Mouse (Mus musculus) myocyte (in vitro differentiated cells): ENCODE measurements around the gene Gas2l3. TPM values are rescaled to one million over a fixed set of nuclear protein-coding genes. Genes with fewer than 3 reads are reported as not detected.

Experiments
- H3K27me3 ChIP-seq: one replicate; pipeline ENCODE4 v1.6.1; 2011; ENCODE audit not compliant: control insufficient read depth, insufficient read depth, insufficient read length
- H3K36me3 ChIP-seq: one replicate; pipeline ENCODE4 v1.6.1; 2011; ENCODE audit not compliant: control insufficient read depth, insufficient read depth
- H3K4me2 ChIP-seq: one replicate; pipeline ENCODE4 v1.6.1; 2011; ENCODE audit warnings: low read depth, control low read depth
- H3K4me3 ChIP-seq: one replicate; pipeline ENCODE4 v1.5.1; 2011; ENCODE audit warnings: mild to moderate bottlenecking, control low read depth, moderate library complexity
- H3K79me2 ChIP-seq: one replicate; pipeline ENCODE4 v1.6.1; 2011; ENCODE audit not compliant: control insufficient read depth, insufficient read depth
- H3ac ChIP-seq: one replicate; pipeline ENCODE4 v1.6.1; 2011; ENCODE audit not compliant: control insufficient read depth, insufficient read length
- CEBPB ChIP-seq: IDR thresholded peaks from 2 replicates; pipeline ENCODE4 v1.6.1; 2011; ENCODE audit warnings: mild to moderate bottlenecking, moderate library complexity; ENCODE audit not compliant: poor library complexity, insufficient read depth, severe bottlenecking
- E2F4 ChIP-seq: IDR thresholded peaks from one replicate; pipeline ENCODE4 v1.6.1; 2011; ENCODE audit warnings: mild to moderate bottlenecking, control low read depth, moderate library complexity; ENCODE audit not compliant: insufficient read depth
- MAX ChIP-seq: IDR thresholded peaks from one replicate; pipeline ENCODE4 v1.6.1; 2011; ENCODE audit warnings: low read depth, mild to moderate bottlenecking, control low read depth
- MYOD1 ChIP-seq, 3 experiments: IDR thresholded peaks; one replicate each; pipeline ENCODE4 v1.6.1; 2011; ENCODE audit warnings: control low read depth in 2 of 3, low read depth in 2 of 3, mild to moderate bottlenecking in 2 of 3, moderate library complexity in 1 of 3; ENCODE audit not compliant: insufficient read length in 2 of 3, control insufficient read depth in 1 of 3
- MYOG ChIP-seq, 3 experiments: IDR thresholded peaks; one replicate each; pipeline ENCODE4 v1.6.1; 2011; ENCODE audit warnings: control low read depth in 2 of 3, low read depth in 2 of 3, mild to moderate bottlenecking in 2 of 3; ENCODE audit not compliant: insufficient read length in 2 of 3, control insufficient read depth in 1 of 3, insufficient read depth in 1 of 3
- POLR2A ChIP-seq: IDR thresholded peaks from one replicate; pipeline ENCODE4 v1.6.1; 2011; ENCODE audit warnings: low read depth, mild to moderate bottlenecking, control low read depth, moderate library complexity; ENCODE audit not compliant: insufficient read length
- POLR2AphosphoS2 ChIP-seq: IDR thresholded peaks from one replicate; pipeline ENCODE4 v1.6.1; 2011; ENCODE audit warnings: low read depth, control low read depth; ENCODE audit not compliant: insufficient read length
- REST ChIP-seq: IDR thresholded peaks from one replicate; pipeline ENCODE4 v1.6.1; 2011; ENCODE audit warnings: mild to moderate bottlenecking, control low read depth, moderate library complexity; ENCODE audit not compliant: insufficient read depth, insufficient read length
- SRF ChIP-seq: IDR thresholded peaks from one replicate; pipeline ENCODE4 v1.6.1; 2011; ENCODE audit warnings: low read depth; ENCODE audit not compliant: control insufficient read depth, insufficient read length
- TCF12 ChIP-seq: IDR thresholded peaks from one replicate; pipeline ENCODE4 v1.6.1; 2011; ENCODE audit warnings: mild to moderate bottlenecking, control low read depth; ENCODE audit not compliant: poor library complexity, insufficient read depth, severe bottlenecking
- TCF3 ChIP-seq: IDR thresholded peaks from one replicate; pipeline ENCODE4 v1.6.1; 2011; ENCODE audit warnings: low read depth, control low read depth; ENCODE audit not compliant: insufficient read length
- USF1 ChIP-seq: IDR thresholded peaks from one replicate; pipeline ENCODE4 v1.6.1; 2011; ENCODE audit warnings: low read depth, mild to moderate bottlenecking, control low read depth, moderate library complexity
- polyA plus RNA-seq: library from polyadenylated mRNA; unstranded; fragments of >200 nt; fragmentation: generic; extraction: Trizol; gene quantifications from one replicate; pipeline ENCODE4 v1.2.1, GENCODE M21; 2012; ENCODE audit warnings: missing spikeins

Gene Gas2l3
- 2.6 TPM for polyA plus RNA-seq

DNA sequence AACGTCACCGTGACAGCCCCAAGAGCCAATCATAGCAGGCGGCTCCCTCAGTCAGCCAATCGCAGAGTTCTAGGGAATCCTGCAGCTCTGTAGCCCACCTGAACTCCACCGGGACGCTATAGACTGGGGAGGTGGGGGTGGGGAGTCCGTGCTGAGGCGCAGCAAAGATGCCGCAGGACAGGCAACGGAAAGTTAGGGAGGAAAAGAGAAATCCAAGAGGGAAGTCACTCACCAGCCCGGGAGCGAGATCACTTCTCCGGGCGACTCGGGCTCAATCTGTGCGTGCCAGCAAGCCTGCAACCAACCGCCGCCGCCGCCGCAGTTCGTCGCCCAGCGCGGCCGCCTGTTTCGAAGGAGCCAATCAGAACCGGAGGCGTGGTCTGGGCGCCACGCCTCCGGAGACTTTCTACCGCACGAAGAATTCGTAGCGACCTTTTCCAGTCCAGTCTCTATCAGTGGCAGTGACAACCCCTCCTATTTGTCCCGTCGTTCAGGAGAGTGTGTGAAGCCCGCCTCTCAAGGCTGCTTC, at the start of gene Gas2l3:
Gas2l3 (minus strand) TSS at position 345 of the 529 bp plus-strand sequence.
- no peaks in the 10 kb centered on the region for H3K36me3 ChIP-seq

DNA sequence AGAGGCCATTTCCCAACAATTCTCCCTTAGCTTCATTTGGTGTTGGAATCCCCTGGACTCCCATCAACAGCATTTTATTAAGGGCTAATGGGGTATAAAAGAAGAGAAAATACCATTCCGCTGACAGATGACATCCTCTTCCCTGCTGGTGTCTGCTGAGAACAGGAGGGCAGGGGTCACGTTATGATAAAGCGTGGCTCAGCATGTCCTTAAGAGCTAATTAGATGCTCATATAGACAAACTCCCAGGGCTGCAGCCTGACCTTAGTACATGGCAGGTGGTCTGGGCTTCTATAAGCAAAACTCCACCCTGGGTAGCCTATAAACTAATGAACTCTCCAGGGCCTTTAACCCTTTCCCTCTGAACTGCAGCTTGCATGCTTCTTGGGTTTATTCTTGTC, 47.6 kb upstream of the Gas2l3 start:
- no peaks in the 10 kb centered on the region for H3K79me2 ChIP-seq
- no peak overlapping the region for H3K4me3 ChIP-seq
- H3K27me3 ChIP-seq, result no peaks in the 10 kb centered on the region
- H3K36me3 ChIP-seq, result no peaks in the 10 kb centered on the region
- no peak overlapping the region for H3K4me2 ChIP-seq
- TF ChIP-seq CEBPB (no peak), USF1 (no peak), POLR2AphosphoS2 (no peak), MYOG (IDR thresholded peaks at IDR 0.05; ENCODE audit: control insufficient read depth in 1 of 3, insufficient read depth in 1 of 3, insufficient read length in 2 of 3, low read depth in 2 of 3) (no peak), TCF12 (no peak), MYOD1 (IDR thresholded peaks at IDR 0.05; ENCODE audit: control insufficient read depth in 1 of 3, insufficient read length in 2 of 3, low read depth in 2 of 3) (no peak), REST (no peak), MAX (no peak), E2F4 (no peak), TCF3 (no peak), SRF (no peak), POLR2A (no peak)
- no peak overlapping the region for H3ac ChIP-seq

More for the DNA sequence above, at the start of gene Gas2l3:
- peak; percentile 45 for TF ChIP-seq POLR2AphosphoS2
- TF ChIP-seq REST, result no peak
- TF ChIP-seq POLR2A, result peak; percentile 52
- TF ChIP-seq E2F4, result peak; percentile 38
- peak within 1 kb of the TSS; percentile 82 for H3K4me2 ChIP-seq
- no peak within 1 kb of the TSS for H3ac ChIP-seq
- peaks cover 17% of the 10 kb centered on the region for H3K79me2 ChIP-seq
- peak within 1 kb of the TSS; percentile 84 for H3K4me3 ChIP-seq
- no peaks in the 10 kb centered on the region for H3K27me3 ChIP-seq

DNA sequence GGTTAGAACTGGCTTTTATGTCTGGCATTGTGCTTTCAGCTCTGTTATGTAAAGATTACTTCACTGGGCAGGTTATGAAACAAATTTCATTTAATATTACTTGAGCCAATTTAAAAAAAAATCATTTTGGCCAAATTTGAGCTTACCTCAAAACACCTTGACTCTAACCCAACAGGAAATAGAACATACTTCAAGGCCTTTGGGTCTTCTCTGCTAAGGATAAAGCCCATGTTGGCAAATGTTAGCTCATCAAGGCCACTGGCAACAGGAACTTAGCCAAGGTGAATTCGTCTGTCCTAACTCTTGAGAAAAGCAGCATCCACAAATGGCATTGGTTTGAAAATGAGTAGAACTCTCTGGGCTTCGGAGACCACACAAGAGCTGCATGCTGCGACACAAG, 46.5 kb upstream of the Gas2l3 start:
- Histone ChIP-seq H3ac (no peak overlapping the region), H3K27me3 (no peaks in the 10 kb centered on the region), H3K36me3 (no peaks in the 10 kb centered on the region), H3K79me2 (no peaks in the 10 kb centered on the region), H3K4me3 (no peak overlapping the region), H3K4me2 (no peak overlapping the region)
- TF ChIP-seq MYOG (IDR thresholded peaks at IDR 0.05; ENCODE audit: control insufficient read depth in 1 of 3, insufficient read depth in 1 of 3, insufficient read length in 2 of 3, low read depth in 2 of 3) (no peak), POLR2A (no peak), E2F4 (no peak), TCF12 (no peak), SRF (no peak), REST (no peak), CEBPB (no peak), POLR2AphosphoS2 (no peak), TCF3 (no peak), MAX (no peak), MYOD1 (IDR thresholded peaks at IDR 0.05; ENCODE audit: control insufficient read depth in 1 of 3, insufficient read length in 2 of 3, low read depth in 2 of 3) (no peak), USF1 (no peak)

DNA sequence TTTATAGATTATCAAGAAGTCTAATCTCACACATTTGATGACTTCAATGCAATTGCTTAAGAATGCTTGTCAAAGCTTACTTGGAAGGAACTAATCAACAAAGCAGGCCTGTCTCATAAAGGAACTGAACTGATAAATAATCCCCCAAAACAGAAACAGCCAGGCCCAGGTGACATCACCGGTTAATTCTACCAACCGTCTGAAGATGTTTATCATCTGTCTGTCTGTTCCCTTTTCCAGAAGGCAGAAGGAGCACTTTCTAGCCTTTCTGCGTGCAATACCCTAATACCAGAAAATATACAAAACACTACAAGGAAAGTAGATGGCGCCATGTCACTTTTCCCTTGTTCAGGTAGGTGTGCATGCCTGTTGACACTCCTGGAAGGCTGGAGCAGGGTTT, 45.7 kb upstream of the Gas2l3 start:
- Histone ChIP-seq H3ac (no peak overlapping the region), H3K4me3 (no peak overlapping the region), H3K4me2 (no peak overlapping the region), H3K79me2 (no peaks in the 10 kb centered on the region), H3K27me3 (no peaks in the 10 kb centered on the region), H3K36me3 (no peaks in the 10 kb centered on the region)
- TF ChIP-seq CEBPB (no peak), REST (no peak), E2F4 (no peak), MYOG (IDR thresholded peaks at IDR 0.05; ENCODE audit: control insufficient read depth in 1 of 3, insufficient read depth in 1 of 3, insufficient read length in 2 of 3, low read depth in 2 of 3) (no peak), MYOD1 (IDR thresholded peaks at IDR 0.05; ENCODE audit: control insufficient read depth in 1 of 3, insufficient read length in 2 of 3, low read depth in 2 of 3) (no peak), TCF3 (no peak), MAX (no peak), USF1 (no peak), POLR2AphosphoS2 (no peak), POLR2A (no peak), TCF12 (no peak), SRF (no peak)
